Mouse (Mus musculus) thymus, adult 2 months (tissue): ENCODE results near the gene 4933415F23Rik.
"Not testable (repeated sequence)": the region's sequence is repeated elsewhere in the genome, so short reads cannot be mapped to it uniquely, and the experiment has no call there.

ENCODE experiments used
- CTCF ChIP-seq: fragments of 200-500 bp; IDR thresholded peaks from 2 replicates; pipeline ENCODE4 v1.5.1; 2012; ENCODE audit warnings: mild to moderate bottlenecking, control low read depth, low read length, moderate library complexity, borderline replicate concordance; ENCODE audit not compliant: control insufficient read depth, poor library complexity, insufficient read depth; ENCODE audit errors: extremely low read depth
- POLR2A ChIP-seq: fragments of 200-500 bp; IDR thresholded peaks from 2 replicates; pipeline ENCODE4 v1.6.1; 2012; ENCODE audit warnings: mild to moderate bottlenecking, low read length, control low read depth, moderate library complexity; ENCODE audit not compliant: control insufficient read depth, poor library complexity, insufficient read depth; ENCODE audit errors: extremely low read depth

DNA sequence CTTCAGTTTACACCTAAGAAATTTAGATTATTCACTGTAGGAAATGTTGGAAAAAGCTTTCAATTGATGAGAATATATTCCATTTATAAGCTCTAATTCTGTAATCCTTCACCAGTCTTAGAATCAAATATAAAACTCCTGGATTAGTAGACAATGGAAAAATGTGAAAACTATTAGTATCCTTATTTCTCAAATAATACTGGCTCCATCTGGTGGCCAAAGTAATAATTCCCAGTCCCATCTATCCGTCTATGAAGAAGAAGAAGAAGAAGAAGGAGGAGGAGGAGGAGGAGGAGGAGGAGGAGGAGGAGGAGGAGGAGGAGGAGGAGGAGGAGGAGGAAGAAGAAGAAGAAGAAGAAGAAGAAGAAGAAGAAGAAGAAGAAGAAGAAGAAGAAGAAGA is 38.5 kb upstream of the 4933415F23Rik start:
- TF ChIP-seq POLR2A, CTCF: not testable (repeated sequence)
